Mouse (Mus musculus): Measurements from ENCODE around the gene Spen. TPM values are rescaled to one million over a fixed set of nuclear protein-coding genes. Genes with fewer than 3 reads are reported as not detected.

Gene Spen
- polyA plus RNA-seq, 1 experiment from 2014 or later, result 19.7 TPM

DNA sequence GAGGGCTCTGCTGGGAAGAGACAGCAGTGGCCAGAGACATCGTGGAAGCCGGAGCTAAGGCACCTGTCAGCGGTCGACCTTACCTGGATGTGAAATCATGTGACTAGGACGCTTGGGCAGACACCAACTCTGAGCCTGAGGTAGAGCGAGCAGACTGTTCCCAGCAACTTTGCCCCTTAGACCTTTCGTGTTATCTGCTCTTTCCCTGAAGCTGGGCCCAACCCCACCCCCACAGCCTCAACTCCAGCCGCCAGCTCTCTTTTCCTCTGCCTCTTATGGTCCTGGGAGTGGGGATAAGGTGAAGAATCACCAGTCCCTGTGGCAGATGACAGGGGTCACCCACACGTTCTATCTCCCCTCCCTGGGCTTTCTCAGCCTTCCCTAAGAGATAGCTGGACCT lies 117.5 kb downstream of the Spen start:
- no peak for ATAC-seq (ENCODE audit: low FRiP score)
- peaks cover 11% of the 10 kb centered on the region for H3K4me1 ChIP-seq (replicated peaks)
- H3K36me3 ChIP-seq, result no peaks in the 10 kb centered on the region
- no peak overlapping the region for H3K27ac ChIP-seq
- H3K27me3 ChIP-seq, result peaks cover 21% of the 10 kb centered on the region
- H3K9ac ChIP-seq, result no peak overlapping the region
- H3K4me3 ChIP-seq, result no peak overlapping the region
- no peak overlapping the region for H3K4me2 ChIP-seq
- H3K9me3 ChIP-seq, result no peaks in the 10 kb centered on the region
- WGBS, result 59% methylated on average over 9 of the region's 9 CpGs

DNA sequence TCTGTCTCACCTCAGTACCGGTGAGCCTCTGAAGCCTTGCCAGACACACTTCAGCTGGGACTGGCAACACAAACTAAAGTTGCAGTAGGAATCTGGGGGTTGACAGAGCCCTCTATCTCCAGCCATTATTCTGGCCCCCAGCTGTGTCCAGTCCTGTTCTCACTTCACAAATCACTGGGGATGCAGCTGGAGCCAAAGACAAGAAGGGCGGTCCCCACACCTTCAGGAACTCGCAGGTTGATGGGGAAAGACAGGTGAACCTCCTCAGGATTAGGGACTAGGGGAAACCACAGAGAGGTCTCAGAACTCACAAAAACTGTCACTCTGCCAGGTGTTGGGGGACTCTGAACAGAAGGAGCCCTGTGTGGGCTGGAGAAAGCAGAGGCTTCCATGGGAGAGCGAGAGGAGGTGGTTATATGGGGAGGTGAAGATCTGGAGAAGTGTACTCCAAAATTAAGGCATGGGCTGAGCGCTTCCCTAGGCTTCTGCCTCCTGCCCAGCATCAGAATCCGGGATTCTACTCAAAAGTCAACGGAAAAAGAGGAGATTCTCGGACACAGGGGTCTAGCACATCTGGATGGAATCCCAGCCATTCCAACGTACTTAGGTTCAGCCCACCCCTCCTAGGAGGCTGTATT lies 118.1 kb downstream of the Spen start, which contains the start of gene Hspb7:
TSS of gene Hspb7 (plus strand) at position 588 of the 638 bp plus-strand sequence.
- no peak for ATAC-seq (ENCODE audit: low FRiP score)
- H3K9me3 ChIP-seq, result no peaks in the 10 kb centered on the region
- no peak within 1 kb of the TSS for H3K4me2 ChIP-seq
- H3K4me1 ChIP-seq (replicated peaks), result peaks cover 6% of the 10 kb centered on the region; the same call in 1 of the 2 replicates
- H3K27me3 ChIP-seq, result peaks cover 21% of the 10 kb centered on the region
- H3K9ac ChIP-seq, result no peak within 1 kb of the TSS
- H3K36me3 ChIP-seq, result no peaks in the 10 kb centered on the region
- 58% methylated on average over 9 of the region's 9 CpGs for WGBS
- no peak within 1 kb of the TSS for H3K4me3 ChIP-seq
- no peak within 1 kb of the TSS for H3K27ac ChIP-seq

DNA sequence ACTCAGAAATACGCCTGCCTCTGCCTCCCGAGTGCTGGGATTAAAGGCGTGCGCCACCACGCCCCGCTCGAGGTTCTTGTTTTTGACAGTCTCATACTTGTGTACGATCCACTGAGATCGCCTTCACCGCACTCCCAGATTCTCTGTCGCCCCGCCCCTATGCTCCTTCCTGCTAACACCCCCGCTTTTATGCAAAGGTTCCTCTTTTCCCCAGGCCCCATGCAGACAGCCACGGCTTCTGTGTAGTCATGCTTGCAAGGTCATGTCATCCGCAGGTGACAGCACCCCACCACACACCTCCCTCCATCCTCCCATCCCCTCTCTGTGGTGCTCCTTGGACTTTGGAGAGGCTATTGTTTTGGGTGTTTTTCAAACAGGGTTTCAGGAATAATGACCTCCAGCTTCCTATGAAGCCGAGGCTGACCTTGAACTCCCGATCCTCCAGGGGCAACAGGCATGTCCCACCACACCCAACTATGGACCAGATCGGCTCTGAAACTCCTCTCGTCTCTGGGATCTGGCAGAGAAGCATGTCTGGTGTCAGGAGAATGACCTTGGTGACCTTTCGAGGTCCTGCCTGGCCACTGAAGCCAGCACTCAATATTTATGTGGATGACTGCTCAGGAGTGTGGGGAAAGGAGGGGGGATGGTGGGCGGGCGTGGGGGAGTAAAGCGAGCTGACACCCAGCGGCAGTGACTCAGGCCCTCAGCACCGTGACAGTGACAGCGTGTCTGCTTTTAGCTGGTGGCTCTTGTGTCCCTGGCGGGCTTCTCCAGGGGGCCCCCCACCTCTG lies 118.8 kb downstream of the Spen start:
- H3K36me3 ChIP-seq, result no peaks in the 10 kb centered on the region
- H3K27ac ChIP-seq, result no peak overlapping the region
- ATAC-seq (ENCODE audit: low FRiP score), result no peak
- H3K9ac ChIP-seq, result no peak overlapping the region
- no peak overlapping the region for H3K4me2 ChIP-seq
- 68% methylated on average over 27 of the region's 27 CpGs for WGBS
- H3K4me3 ChIP-seq, result no peak overlapping the region
- no peaks in the 10 kb centered on the region for H3K4me1 ChIP-seq (replicated peaks)
- H3K27me3 ChIP-seq, result peaks cover 17% of the 10 kb centered on the region; the same call in 1 of the 2 replicates
- H3K9me3 ChIP-seq, result no peaks in the 10 kb centered on the region

Other genes starting within 250 kb of the Spen start
- gene Epha2, start 237.4 kb downstream of the Spen start, polyA plus RNA-seq (2015; fragmentation: Nextera tagmentation; extraction: Ambion mirVana), result 1.5 and 1.8 TPM in 2 replicates
- gene Fam131c, start 170.4 kb downstream of the Spen start, polyA plus RNA-seq (2015; fragmentation: Nextera tagmentation; extraction: Ambion mirVana), result 11.7 and 12.7 TPM in 2 replicates
- 0.16 and 0.21 TPM in 2 replicates for gene Clcnka, start 139.9 kb downstream of the Spen start, polyA plus RNA-seq (2015; fragmentation: Nextera tagmentation; extraction: Ambion mirVana)
- gene Clcnkb, start 122.6 kb downstream of the Spen start, polyA plus RNA-seq (2015; fragmentation: Nextera tagmentation; extraction: Ambion mirVana), result not detected in 2 replicates
- 0.06 and 0.08 TPM in 2 replicates for gene Hspb7, start 117.8 kb downstream of the Spen start, polyA plus RNA-seq (2015; fragmentation: Nextera tagmentation; extraction: Ambion mirVana)
- gene Srarp, start 102.5 kb downstream of the Spen start, polyA plus RNA-seq (2015; fragmentation: Nextera tagmentation; extraction: Ambion mirVana), result not detected in 2 replicates
- 50.0 and 50.3 TPM in 2 replicates for gene Zbtb17, start 93.9 kb downstream of the Spen start, polyA plus RNA-seq (2015; fragmentation: Nextera tagmentation; extraction: Ambion mirVana)
- 41.0 and 43.3 TPM in 2 replicates for gene Fblim1, start 67.5 kb upstream of the Spen start, polyA plus RNA-seq (2015; fragmentation: Nextera tagmentation; extraction: Ambion mirVana)
- 0.25 and 0.43 TPM in 2 replicates for gene Tmem82, start 80.0 kb upstream of the Spen start, polyA plus RNA-seq (2015; fragmentation: Nextera tagmentation; extraction: Ambion mirVana)
- gene Slc25a34, start 85.2 kb upstream of the Spen start, polyA plus RNA-seq (2015; fragmentation: Nextera tagmentation; extraction: Ambion mirVana), result 0.26 TPM in 1 of 2 replicates, not detected in the other
- gene Plekhm2, start 126.3 kb upstream of the Spen start, polyA plus RNA-seq (2015; fragmentation: Nextera tagmentation; extraction: Ambion mirVana), result 6.9 and 8.2 TPM in 2 replicates
- gene Rsc1a1, start 147.0 kb upstream of the Spen start, polyA plus RNA-seq (2015; fragmentation: Nextera tagmentation; extraction: Ambion mirVana), result 0.44 and 2.8 TPM in 2 replicates
- 14.9 and 16.0 TPM in 2 replicates for gene Ddi2, start 184.8 kb upstream of the Spen start, polyA plus RNA-seq (2015; fragmentation: Nextera tagmentation; extraction: Ambion mirVana)
- gene Agmat, start 208.1 kb upstream of the Spen start, polyA plus RNA-seq (2015; fragmentation: Nextera tagmentation; extraction: Ambion mirVana), result not detected in 2 replicates